Mouse (Mus musculus) embryonic fibroblast, embryonic 13.5 days (primary cell): ENCODE results near the gene Capn15.

Experiments used
- CTCF ChIP-seq: IDR thresholded peaks from 2 replicates; pipeline ENCODE4 v1.5.1; 2011; ENCODE audit warnings: mild to moderate bottlenecking, control low read depth, low read length, moderate library complexity, borderline replicate concordance; ENCODE audit not compliant: insufficient read depth
- POLR2A ChIP-seq: IDR thresholded peaks from 2 replicates; pipeline ENCODE4 v1.6.1; 2011; ENCODE audit warnings: low read depth, mild to moderate bottlenecking, control low read depth, low read length, moderate library complexity

- TF ChIP-seq POLR2A: no peak
- TF ChIP-seq CTCF: no peak
Measured at GRCm38 (mm10) chr17:25970448-25970847, 15.1 kb downstream of the Capn15 start.
